ENCODE assay signal across 8 mouse cellular contexts in genomic region chr9:119982241-119982811, GRCm38 (mm10). TPM values are rescaled to one million over a fixed set of nuclear protein-coding genes. Genes with fewer than 3 reads are reported as not detected.
A peak's percentile ranks its signal among the peaks of the same experiment; 100 is the strongest.
DNase-seq lines count a peak whose midpoint lies in the region; ATAC-seq and TF ChIP-seq lines count a peak whose summit lies in the region.

No protein-coding gene starts in this region.

- H3K4me3 ChIP-seq in gastrocnemius, adult 2 months = peak overlapping the region; percentile 98
- peak overlapping the region; percentile 67 for H3K4me3 ChIP-seq in embryonic facial prominence, embryonic 15.5 days (replicated peaks)
- peak overlapping the region; percentile 97 for H3K4me3 ChIP-seq in spleen, adult 2 months (ENCODE audit: extremely low read depth, insufficient read depth, insufficient read length)

- H3K9me3 ChIP-seq in embryonic facial prominence, embryonic 15.5 days (replicated peaks) = no peaks in the 10 kb centered on the region

- DNase-seq in gastrocnemius, adult 2 months = peak; percentile 67
- DNase-seq in gastrocnemius, postnatal 4 days (ENCODE audit: low spot score in 2 of 2) = no peak
- DNase-seq in adrenal gland, postnatal 10 days = peak; percentile 73
- peak; percentile 66 for DNase-seq in heart, postnatal 36 days
- peak; percentile 56 for DNase-seq in left cerebral cortex, postnatal 36 days (ENCODE audit: low spot score in 2 of 2)
- peak; percentile 81 to 85 for DNase-seq in spleen, adult 2 months (ENCODE audit: low read depth in 1 of 2, low spot score in 2 of 2)

- no peaks in the 10 kb centered on the region for H3K27me3 ChIP-seq in embryonic facial prominence, embryonic 15.5 days
- no peaks in the 10 kb centered on the region for H3K27me3 ChIP-seq in spleen, adult 2 months (ENCODE audit: control insufficient read depth, insufficient read depth, low read length)

- peaks cover 80% of the 10 kb centered on the region for H3K4me1 ChIP-seq in embryonic facial prominence, embryonic 15.5 days
- peaks cover 27% of the 10 kb centered on the region; the same call in 1 of the 2 replicates for H3K4me1 ChIP-seq in spleen, adult 2 months (ENCODE audit: control insufficient read depth, insufficient read depth, insufficient read length)

- peak overlapping the region; percentile 96 for H3K27ac ChIP-seq in gastrocnemius, adult 2 months
- peak overlapping the region; percentile 89 for H3K27ac ChIP-seq in embryonic facial prominence, embryonic 15.5 days (replicated peaks)
- H3K27ac ChIP-seq in spleen, adult 2 months (ENCODE audit: insufficient read depth, low read length) = peak overlapping the region; percentile 97

- peak; percentile 54 for TF ChIP-seq CTCF in gastrocnemius, adult 2 months (IDR thresholded peaks at IDR 0.05)
- peak; percentile 54; the same call in 1 of the 2 replicates for TF ChIP-seq CTCF in spleen, adult 2 months (IDR thresholded peaks at IDR 0.05; ENCODE audit: extremely low read depth, insufficient read depth, insufficient read length, insufficient replicate concordance)

- intact Hi-C loops in gastrocnemius, adult 2 months (cut with DNase I) = loop anchor here (2.0 kb wide), 1 partner anchor 28 kb away; no protein-coding TSS in a partner anchor
- intact Hi-C loops in heart, postnatal 36 days (cut with DNase I) = no loop called here
- intact Hi-C loops in left cerebral cortex, postnatal 36 days (cut with DNase I) = loop anchor here (2.0 kb wide), 1 partner anchor 28 kb away; no protein-coding TSS in a partner anchor

- TF ChIP-seq POLR2A in spleen, adult 2 months (IDR thresholded peaks at IDR 0.05; ENCODE audit: low read depth, low read length) = no peak

- no peaks in the 10 kb centered on the region for H3K36me3 ChIP-seq in embryonic facial prominence, embryonic 15.5 days
- H3K36me3 ChIP-seq in spleen, adult 2 months (ENCODE audit: control insufficient read depth, insufficient read depth, low read length) = no peaks in the 10 kb centered on the region

- H3K9ac ChIP-seq in embryonic facial prominence, embryonic 15.5 days = 0 out of 2 replicates have a peak overlapping the region, but pooled peaks have one; percentile 6

- 0 out of 2 replicates have a peak, but pooled peaks have one; percentile 31 for ATAC-seq in embryonic facial prominence, embryonic 15.5 days (ENCODE audit: insufficient number of reproducible peaks, low FRiP score, low TSS enrichment, low read depth)
- ATAC-seq in megakaryocyte progenitor cell, adult 5-6 weeks (replicated peaks; ENCODE audit: poor library complexity) = peak; percentile 28

- H3K4me2 ChIP-seq in embryonic facial prominence, embryonic 15.5 days (replicated peaks) = peak overlapping the region; percentile 95

- 1% methylated on average over 11 of the region's 11 CpGs for WGBS in embryonic facial prominence, embryonic 15.5 days
- WGBS in spleen, adult 2 months = 1% methylated on average over 11 of the region's 11 CpGs

RNA-seq across cellular contexts. Expression of gene Csrnp1, which starts 2.1 kb away (rescaled TPM):
- 10 to 100 TPM in 1 of 2 experiments, 1 to 10 TPM in 1; 5.9 to 12.0 TPM for total RNA-seq in gastrocnemius, adult 2 months (2021)
- 1 to 10 TPM; 4.5 to 5.4 TPM for total RNA-seq in gastrocnemius, postnatal 4 days (2021)
- 10 to 100 TPM; 11.9 to 24.0 TPM for total RNA-seq in adrenal gland, postnatal 10 days (2021)
- polyA plus RNA-seq in embryonic facial prominence, embryonic 15.5 days (2015; fragmentation: Nextera tagmentation; extraction: Ambion mirVana) = 5.7 and 6.7 TPM in 2 replicates
- 10 to 100 TPM; 11.1 to 29.3 TPM for total RNA-seq in heart, postnatal 36 days (2021)
- total RNA-seq in left cerebral cortex, postnatal 36 days (2021) = 10 to 100 TPM; 12.5 to 19.1 TPM
- 9.0 and 12.3 TPM in 2 replicates for total RNA-seq in megakaryocyte progenitor cell, adult 5-6 weeks (2015)
- 13.3 and 18.9 TPM in 2 replicates for total RNA-seq in megakaryocyte progenitor cell, adult 5-6 weeks (2017)
- 50.5 and 78.5 TPM in 2 replicates for polyA plus RNA-seq in spleen, adult 2 months (2012; rRNA removed)

RNA-seq across cellular contexts. Expression of gene Xirp1, which starts 41.1 kb away (rescaled TPM):
- total RNA-seq in gastrocnemius, adult 2 months (2021) = 100 to 1,000 TPM in 1 of 2 experiments, 10 to 100 TPM in 1; 70.1 to 116 TPM
- total RNA-seq in gastrocnemius, postnatal 4 days (2021) = 100 to 1,000 TPM; 101 to 111 TPM
- 1 to 10 TPM; 3.1 to 7.4 TPM for total RNA-seq in adrenal gland, postnatal 10 days (2021)
- polyA plus RNA-seq in embryonic facial prominence, embryonic 15.5 days (2015; fragmentation: Nextera tagmentation; extraction: Ambion mirVana) = 2.6 and 3.6 TPM in 2 replicates
- total RNA-seq in heart, postnatal 36 days (2021) = 100 to 1,000 TPM; 122 to 127 TPM
- under 1 TPM in 1 of 2 experiments, not detected in 1; 0.15 TPM for total RNA-seq in left cerebral cortex, postnatal 36 days (2021)
- not detected in 2 replicates for total RNA-seq in megakaryocyte progenitor cell, adult 5-6 weeks (2015)
- not detected in 2 replicates for total RNA-seq in megakaryocyte progenitor cell, adult 5-6 weeks (2017)
- 0.08 TPM in 2 replicates for polyA plus RNA-seq in spleen, adult 2 months (2012; rRNA removed)

RNA-seq across cellular contexts. Expression of gene Ttc21a, which starts 44.9 kb away (rescaled TPM):
- not detected for total RNA-seq in gastrocnemius, adult 2 months (2021)
- total RNA-seq in gastrocnemius, postnatal 4 days (2021) = under 1 TPM; 0.15 to 0.34 TPM
- under 1 TPM; 0.21 to 0.33 TPM for total RNA-seq in adrenal gland, postnatal 10 days (2021)
- polyA plus RNA-seq in embryonic facial prominence, embryonic 15.5 days (2015; fragmentation: Nextera tagmentation; extraction: Ambion mirVana) = 1.5 and 2.6 TPM in 2 replicates
- not detected for total RNA-seq in heart, postnatal 36 days (2021)
- under 1 TPM; 0.50 to 0.67 TPM for total RNA-seq in left cerebral cortex, postnatal 36 days (2021)
- 2.3 and 2.4 TPM in 2 replicates for total RNA-seq in megakaryocyte progenitor cell, adult 5-6 weeks (2015)
- total RNA-seq in megakaryocyte progenitor cell, adult 5-6 weeks (2017) = 3.4 and 5.7 TPM in 2 replicates
- polyA plus RNA-seq in spleen, adult 2 months (2012; rRNA removed) = 0.04 and 0.15 TPM in 2 replicates

RNA-seq across cellular contexts. Expression of gene Gorasp1, which starts 45.0 kb away (rescaled TPM):
- total RNA-seq in gastrocnemius, adult 2 months (2021) = 10 to 100 TPM; 20.5 to 21.4 TPM
- 10 to 100 TPM; 18.8 to 25.2 TPM for total RNA-seq in gastrocnemius, postnatal 4 days (2021)
- 10 to 100 TPM; 18.9 to 25.7 TPM for total RNA-seq in adrenal gland, postnatal 10 days (2021)
- 32.5 and 32.6 TPM in 2 replicates for polyA plus RNA-seq in embryonic facial prominence, embryonic 15.5 days (2015; fragmentation: Nextera tagmentation; extraction: Ambion mirVana)
- total RNA-seq in heart, postnatal 36 days (2021) = 10 to 100 TPM; 30.2 to 30.6 TPM
- 10 to 100 TPM; 36.3 to 40.6 TPM for total RNA-seq in left cerebral cortex, postnatal 36 days (2021)
- total RNA-seq in megakaryocyte progenitor cell, adult 5-6 weeks (2015) = 7.9 and 8.7 TPM in 2 replicates
- 5.1 and 7.4 TPM in 2 replicates for total RNA-seq in megakaryocyte progenitor cell, adult 5-6 weeks (2017)
- polyA plus RNA-seq in spleen, adult 2 months (2012; rRNA removed) = 6.6 and 7.6 TPM in 2 replicates

Comparison
In these comparisons a context has a peak if more than half of its experiments do, and no peak if none do; other contexts are left out.
1. DNase-seq: peak in gastrocnemius, adult 2 months (single experiment), adrenal gland, postnatal 10 days (single experiment), heart, postnatal 36 days (2 of 2), left cerebral cortex, postnatal 36 days (2 of 2) and spleen, adult 2 months (2 of 2); none in gastrocnemius, postnatal 4 days (0 of 2).
2. RNA of gene Xirp1, which starts 41.1 kb away (total RNA-seq): 122 to 127 TPM in heart, postnatal 36 days, 70.1 to 116 TPM in gastrocnemius, adult 2 months and 101 to 111 TPM in gastrocnemius, postnatal 4 days; 3.1 to 7.4 TPM in adrenal gland, postnatal 10 days, 0.15 TPM in left cerebral cortex, postnatal 36 days and not detected in megakaryocyte progenitor cell, adult 5-6 weeks; every median in the first group is over 4 times any median in the second.
3. Peak in every context shown above with its lines, with median percentiles within 50 percentile points of each other: H3K27ac ChIP-seq and H3K4me3 ChIP-seq.